Mouse (Mus musculus) urinary bladder, postnatal 36 days (tissue): ENCODE measurements at regions not wholly inside any gene's neighbourhood (a gene's known extent, or its start where the extent isn't known, plus 50 kb on each side); places are given as distances from the start of the nearest gene placed in this dataset.
A peak's percentile ranks its signal among the peaks of the same experiment; 100 is the strongest.

Experiments used
- DNase-seq, 2 experiments: peaks; one replicate each; pipeline ENCODE4 v3.0.0; 2022; ENCODE audit warnings: low spot score in 2 of 2, mixed read lengths in 1 of 2

- DNase-seq, result no peak
These were observed 61.7 kb downstream of the Thnsl1 start for GRCm38 (mm10) chr2:21267149-21267761.

GRCm38 (mm10) chr2:21269989-21270846, 64.7 kb downstream of the Thnsl1 start:
- no peak for DNase-seq

DNA sequence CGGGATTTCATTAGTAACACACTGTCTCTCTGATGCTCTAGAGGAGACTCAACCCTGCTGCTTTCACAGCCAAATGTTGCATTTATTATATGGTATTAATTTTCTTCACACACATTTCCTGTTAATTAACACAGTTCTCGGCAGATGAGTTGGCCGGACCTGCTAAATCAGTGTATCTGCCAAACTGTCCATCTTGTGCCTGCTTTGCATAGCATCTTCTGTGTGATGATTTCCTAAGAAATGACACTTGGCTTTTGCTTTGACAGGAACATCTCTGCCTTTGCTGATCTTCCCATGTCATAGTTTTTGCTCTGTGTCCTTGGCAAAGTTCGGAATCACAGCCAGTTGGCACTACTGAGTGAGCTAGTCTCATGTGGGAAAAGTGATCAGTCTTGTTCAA, 67.9 kb downstream of the Thnsl1 start:
- no peak for DNase-seq

DNA sequence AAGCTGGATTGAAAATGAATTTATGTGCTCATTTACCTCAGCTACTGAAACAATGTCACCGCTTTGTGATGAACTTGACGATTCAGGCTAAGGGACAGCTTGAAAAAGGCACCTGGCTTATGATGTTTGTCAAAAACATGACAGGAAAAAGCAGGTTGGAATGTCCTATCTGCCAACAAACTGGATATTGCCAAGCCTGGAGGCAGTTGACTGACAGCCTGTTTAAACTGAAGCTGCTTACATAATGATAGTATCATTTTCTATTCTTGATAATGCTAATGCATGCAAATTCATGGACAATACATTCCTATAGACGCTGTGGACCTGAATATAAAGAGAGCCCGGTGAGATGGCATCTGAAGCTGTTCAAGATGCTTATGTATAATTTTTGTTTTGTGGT, 69.8 kb downstream of the Thnsl1 start:
- no peak for DNase-seq

GRCm38 (mm10) chr2:21280794-21281420, 75.4 kb downstream of the Thnsl1 start:
- peak; percentile 42 to 54 for DNase-seq

DNA sequence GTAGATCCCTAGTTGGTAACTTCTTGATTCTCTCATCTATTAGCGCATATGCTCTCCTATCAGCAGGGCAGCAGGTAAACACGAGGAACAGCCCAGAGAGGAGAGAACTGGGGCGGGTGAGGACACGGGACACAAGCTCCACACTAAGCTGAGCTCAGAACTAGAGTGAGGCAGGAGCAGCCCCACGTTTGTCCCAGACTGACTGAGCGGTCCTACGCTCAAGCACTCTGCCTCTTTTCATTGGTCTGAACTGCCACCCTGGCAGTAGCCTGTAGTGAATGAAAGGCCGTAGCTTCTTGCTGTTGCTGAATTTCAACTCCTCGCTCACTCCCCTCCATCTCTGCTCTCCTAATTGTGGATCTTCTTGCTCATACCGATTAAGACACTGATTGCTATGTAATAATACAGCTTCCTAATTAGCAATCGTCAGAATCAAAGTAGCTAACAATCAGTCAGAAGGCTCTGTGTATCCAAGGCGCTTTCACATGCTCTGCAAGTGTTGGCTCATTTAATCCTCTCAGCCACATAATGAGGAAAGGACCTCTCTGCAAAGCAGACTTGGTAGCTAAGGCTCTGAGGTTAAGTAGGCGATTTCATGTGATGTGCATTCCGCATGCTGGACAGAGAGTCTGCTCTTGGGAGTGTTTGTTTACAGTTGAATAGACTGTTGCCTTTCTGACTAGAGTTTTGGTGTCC, 77.1 kb downstream of the Thnsl1 start:
- no peak for DNase-seq

DNA sequence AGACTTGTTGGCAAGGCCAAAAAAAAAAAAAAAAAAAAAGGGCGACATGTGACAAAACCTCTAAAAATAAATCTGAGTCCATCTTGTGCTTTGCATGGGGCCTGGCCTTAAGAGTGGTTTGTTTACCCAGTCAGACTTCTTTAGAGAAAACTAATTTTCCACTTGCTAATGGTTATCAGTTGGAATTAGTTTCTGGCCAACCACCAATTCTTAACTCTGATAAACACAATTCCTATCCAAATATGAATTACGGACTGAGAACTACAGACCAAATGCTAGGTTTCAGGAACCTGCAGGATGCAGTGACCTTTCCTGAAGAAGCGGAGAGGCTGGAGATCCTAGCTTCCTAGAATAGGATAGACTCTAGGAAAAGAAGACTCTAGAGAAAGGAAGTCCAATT, 79.4 kb downstream of the Thnsl1 start:
- DNase-seq, result no peak

DNA sequence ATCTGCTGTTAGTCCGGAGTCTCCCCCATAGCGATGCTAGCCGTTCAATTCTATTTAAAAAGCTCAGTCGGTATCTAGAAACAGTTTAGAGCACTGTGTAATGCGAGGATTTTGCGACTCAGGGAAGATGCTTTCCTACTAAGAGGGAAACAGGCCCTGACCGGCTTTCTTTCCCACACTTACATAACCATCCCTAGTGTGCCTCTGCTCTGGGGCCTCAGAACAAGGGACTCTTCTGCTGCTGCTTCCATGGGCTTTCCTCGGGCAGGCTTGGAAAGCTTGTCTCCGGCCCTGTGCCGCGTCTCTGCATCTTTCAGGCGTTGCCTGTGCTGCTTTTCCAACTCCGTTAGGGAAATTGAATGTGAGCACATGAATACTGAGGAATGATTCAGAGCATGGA, 79.6 kb upstream of the Gpr158 start:
- DNase-seq, result no peak

DNA sequence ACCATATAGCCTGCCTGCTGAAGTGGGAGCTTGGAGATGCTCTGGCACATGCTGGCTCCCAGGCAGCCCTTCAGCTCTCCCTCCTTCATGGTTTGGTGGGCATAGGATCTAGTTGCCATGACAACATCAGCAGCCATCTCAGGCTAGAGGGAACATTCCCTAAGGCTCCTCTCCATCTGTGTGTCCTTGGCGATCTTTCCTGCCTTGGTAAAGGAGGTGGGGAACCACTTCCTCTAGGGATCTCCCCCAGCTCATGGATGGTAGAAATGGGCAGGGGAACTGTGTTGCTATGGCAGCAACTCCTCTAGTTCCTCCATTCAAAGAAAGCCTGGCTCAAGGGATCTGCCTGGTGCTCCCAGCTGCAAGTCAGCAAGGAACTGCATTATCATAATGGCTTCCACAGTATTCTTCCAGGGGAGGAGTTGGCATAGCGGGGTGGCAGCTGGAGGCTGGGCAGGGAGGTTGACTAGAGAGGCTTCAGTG, 74.6 kb upstream of the Gpr158 start:
- DNase-seq, result no peak

GRCm38 (mm10) chr2:21294002-21294401, 73.3 kb upstream of the Gpr158 start:
- DNase-seq, result no peak

GRCm38 (mm10) chr2:21299681-21300080, 67.7 kb upstream of the Gpr158 start:
- no peak for DNase-seq
